Mouse (Mus musculus) layer of hippocampus, adult 2 months (tissue): ENCODE results near the gene Dnajb1. TPM values are rescaled to one million over a fixed set of nuclear protein-coding genes. Genes with fewer than 3 reads are reported as not detected.

ENCODE experiments used
- DNase-seq, 2 experiments: peaks; one replicate each; pipeline ENCODE4 v3.0.0; 2022; ENCODE audit warnings: low spot score in 2 of 2
- H3K27ac ChIP-seq: fragments of 200-600 bp; 2 replicates; pipeline ENCODE4 v1.8.1; 2022
- H3K4me3 ChIP-seq: fragments of 200-600 bp; 2 replicates; pipeline ENCODE4 v1.8.1; 2022; ENCODE audit warnings: mild to moderate bottlenecking
- CTCF ChIP-seq: fragments of 200-600 bp; conservative IDR thresholded peaks from 2 replicates; pipeline ENCODE4 v1.8.1; 2022; ENCODE audit warnings: antibody characterized with exemption, mild to moderate bottlenecking, moderate library complexity
- total RNA-seq, 2 experiments: library from RNA; stranded (reverse); gene quantifications; 2 replicates each; pipeline ENCODE4 v1.2.3; 2021

The Dnajb1 gene
- total RNA-seq, 2 experiments from 2014 or later, result 36.5 to 37.6 TPM

GRCm38 (mm10) chr8:83623549-83623948, 15.6 kb downstream of the Dnajb1 start:
- DNase-seq, result no peak
- TF ChIP-seq CTCF, result no peak
- H3K4me3 ChIP-seq, result no peak overlapping the region
- no peak overlapping the region for H3K27ac ChIP-seq

- no peak overlapping the region for H3K27ac ChIP-seq
- peak; percentile 79 for TF ChIP-seq CTCF
- no peak overlapping the region for H3K4me3 ChIP-seq
- DNase-seq, result no peak
Observed at GRCm38 (mm10) chr8:83624739-83625138, 16.7 kb downstream of the Dnajb1 start.

- H3K4me3 ChIP-seq, result no peak overlapping the region
- TF ChIP-seq CTCF, result no peak
- DNase-seq, result no peak
- no peak overlapping the region for H3K27ac ChIP-seq
Observed at GRCm38 (mm10) chr8:83625676-83626299, 17.8 kb downstream of the Dnajb1 start.

GRCm38 (mm10) chr8:83632083-83632707, 24.2 kb downstream of the Dnajb1 start:
- DNase-seq, result no peak

GRCm38 (mm10) chr8:83638856-83639255, 30.9 kb downstream of the Dnajb1 start:
- no peak for DNase-seq
- TF ChIP-seq CTCF, result no peak
- Histone ChIP-seq H3K4me3 (no peak overlapping the region), H3K27ac (no peak overlapping the region)

More at GRCm38 (mm10) chr8:83632083-83632707, 24.2 kb downstream of the Dnajb1 start:
- Histone ChIP-seq H3K4me3 (no peak overlapping the region), H3K27ac (no peak overlapping the region)
- TF ChIP-seq CTCF, result no peak

GRCm38 (mm10) chr8:83639649-83640048, 31.7 kb downstream of the Dnajb1 start:
- no peak for TF ChIP-seq CTCF
- H3K4me3 ChIP-seq, result no peak overlapping the region
- H3K27ac ChIP-seq, result no peak overlapping the region
- no peak for DNase-seq

GRCm38 (mm10) chr8:83647511-83647910, 39.5 kb downstream of the Dnajb1 start:
- TF ChIP-seq CTCF, result no peak
- H3K4me3 ChIP-seq, result no peak overlapping the region
- DNase-seq, result no peak
- H3K27ac ChIP-seq, result no peak overlapping the region

GRCm38 (mm10) chr8:83648031-83648430, 40.0 kb downstream of the Dnajb1 start:
- DNase-seq, result no peak
- Histone ChIP-seq H3K4me3 (no peak overlapping the region), H3K27ac (no peak overlapping the region)
- no peak for TF ChIP-seq CTCF

GRCm38 (mm10) chr8:83649699-83650098, 41.7 kb downstream of the Dnajb1 start:
- H3K4me3 ChIP-seq, result no peak overlapping the region
- DNase-seq, result no peak
- TF ChIP-seq CTCF, result no peak
- H3K27ac ChIP-seq, result no peak overlapping the region

- TF ChIP-seq CTCF, result no peak
- peak within 1 kb of the TSS; percentile 87 for H3K4me3 ChIP-seq
- DNase-seq, result peak; percentile 96 to 97
- H3K27ac ChIP-seq, result peak within 1 kb of the TSS; percentile 96
Observed at GRCm38 (mm10) chr8:83652030-83652743, 44.2 kb downstream of the Dnajb1 start, which contains the start of gene Gipc1. Gipc1 (plus strand) TSS chr8:83652677.

GRCm38 (mm10) chr8:83652744-83653661, 45.0 kb downstream of the Dnajb1 start:
- no peak for TF ChIP-seq CTCF
- no peak for DNase-seq
- Histone ChIP-seq H3K27ac (peak overlapping the region; percentile 88), H3K4me3 (peak overlapping the region; percentile 87)

- peak overlapping the region; percentile 88 for H3K27ac ChIP-seq
- no peak for DNase-seq
- TF ChIP-seq CTCF, result no peak
- peak overlapping the region; percentile 87 for H3K4me3 ChIP-seq
Observed at GRCm38 (mm10) chr8:83653662-83654017, 45.6 kb downstream of the Dnajb1 start.
